Mouse (Mus musculus) myocyte (in vitro differentiated cells): ENCODE results near the gene Gdpd5. TPM values are rescaled to one million over a fixed set of nuclear protein-coding genes. Genes with fewer than 3 reads are reported as not detected.

Source experiments
- H3K27me3 ChIP-seq: one replicate; pipeline ENCODE4 v1.6.1; 2011; ENCODE audit not compliant: control insufficient read depth, insufficient read depth, insufficient read length
- H3K36me3 ChIP-seq: one replicate; pipeline ENCODE4 v1.6.1; 2011; ENCODE audit not compliant: control insufficient read depth, insufficient read depth
- H3K4me2 ChIP-seq: one replicate; pipeline ENCODE4 v1.6.1; 2011; ENCODE audit warnings: low read depth, control low read depth
- H3K4me3 ChIP-seq: one replicate; pipeline ENCODE4 v1.5.1; 2011; ENCODE audit warnings: mild to moderate bottlenecking, control low read depth, moderate library complexity
- H3K79me2 ChIP-seq: one replicate; pipeline ENCODE4 v1.6.1; 2011; ENCODE audit not compliant: control insufficient read depth, insufficient read depth
- H3ac ChIP-seq: one replicate; pipeline ENCODE4 v1.6.1; 2011; ENCODE audit not compliant: control insufficient read depth, insufficient read length
- CEBPB ChIP-seq: IDR thresholded peaks from 2 replicates; pipeline ENCODE4 v1.6.1; 2011; ENCODE audit warnings: mild to moderate bottlenecking, moderate library complexity; ENCODE audit not compliant: poor library complexity, insufficient read depth, severe bottlenecking
- E2F4 ChIP-seq: IDR thresholded peaks from one replicate; pipeline ENCODE4 v1.6.1; 2011; ENCODE audit warnings: mild to moderate bottlenecking, control low read depth, moderate library complexity; ENCODE audit not compliant: insufficient read depth
- MAX ChIP-seq: IDR thresholded peaks from one replicate; pipeline ENCODE4 v1.6.1; 2011; ENCODE audit warnings: low read depth, mild to moderate bottlenecking, control low read depth
- MYOD1 ChIP-seq, 3 experiments: IDR thresholded peaks; one replicate each; pipeline ENCODE4 v1.6.1; 2011; ENCODE audit warnings: control low read depth in 2 of 3, low read depth in 2 of 3, mild to moderate bottlenecking in 2 of 3, moderate library complexity in 1 of 3; ENCODE audit not compliant: insufficient read length in 2 of 3, control insufficient read depth in 1 of 3
- MYOG ChIP-seq, 3 experiments: IDR thresholded peaks; one replicate each; pipeline ENCODE4 v1.6.1; 2011; ENCODE audit warnings: control low read depth in 2 of 3, low read depth in 2 of 3, mild to moderate bottlenecking in 2 of 3; ENCODE audit not compliant: insufficient read length in 2 of 3, control insufficient read depth in 1 of 3, insufficient read depth in 1 of 3
- POLR2A ChIP-seq: IDR thresholded peaks from one replicate; pipeline ENCODE4 v1.6.1; 2011; ENCODE audit warnings: low read depth, mild to moderate bottlenecking, control low read depth, moderate library complexity; ENCODE audit not compliant: insufficient read length
- POLR2AphosphoS2 ChIP-seq: IDR thresholded peaks from one replicate; pipeline ENCODE4 v1.6.1; 2011; ENCODE audit warnings: low read depth, control low read depth; ENCODE audit not compliant: insufficient read length
- REST ChIP-seq: IDR thresholded peaks from one replicate; pipeline ENCODE4 v1.6.1; 2011; ENCODE audit warnings: mild to moderate bottlenecking, control low read depth, moderate library complexity; ENCODE audit not compliant: insufficient read depth, insufficient read length
- SRF ChIP-seq: IDR thresholded peaks from one replicate; pipeline ENCODE4 v1.6.1; 2011; ENCODE audit warnings: low read depth; ENCODE audit not compliant: control insufficient read depth, insufficient read length
- TCF12 ChIP-seq: IDR thresholded peaks from one replicate; pipeline ENCODE4 v1.6.1; 2011; ENCODE audit warnings: mild to moderate bottlenecking, control low read depth; ENCODE audit not compliant: poor library complexity, insufficient read depth, severe bottlenecking
- TCF3 ChIP-seq: IDR thresholded peaks from one replicate; pipeline ENCODE4 v1.6.1; 2011; ENCODE audit warnings: low read depth, control low read depth; ENCODE audit not compliant: insufficient read length
- USF1 ChIP-seq: IDR thresholded peaks from one replicate; pipeline ENCODE4 v1.6.1; 2011; ENCODE audit warnings: low read depth, mild to moderate bottlenecking, control low read depth, moderate library complexity
- polyA plus RNA-seq: library from polyadenylated mRNA; unstranded; fragments of >200 nt; fragmentation: generic; extraction: Trizol; gene quantifications from one replicate; pipeline ENCODE4 v1.2.1, GENCODE M21; 2012; ENCODE audit warnings: missing spikeins

Gdpd5 gene
- polyA plus RNA-seq, 1 experiment: 9.5 TPM

DNA sequence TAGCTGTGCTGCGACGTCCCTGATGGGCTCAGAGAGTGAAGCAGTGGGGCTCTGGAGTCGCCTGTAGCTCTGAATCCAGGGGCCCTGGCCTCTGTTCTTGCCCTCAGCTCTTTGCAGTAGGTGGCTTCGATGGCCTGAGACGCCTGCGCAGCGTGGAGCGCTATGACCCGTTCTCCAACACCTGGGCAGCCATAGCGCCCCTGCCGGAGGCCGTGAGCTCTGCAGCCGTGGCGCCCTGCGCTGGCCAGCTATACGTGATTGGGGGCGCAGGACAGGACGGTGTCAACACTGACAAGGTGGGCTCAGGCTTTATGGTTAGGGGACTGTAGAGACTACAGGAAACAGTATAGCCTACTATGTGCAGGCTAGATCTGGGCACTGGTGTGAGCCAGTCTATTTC, 90.4 kb downstream of the Gdpd5 start:
- no peak overlapping the region for H3ac ChIP-seq
- H3K36me3 ChIP-seq: no peaks in the 10 kb centered on the region
- no peak for TF ChIP-seq REST
- no peak for TF ChIP-seq USF1
- no peak for TF ChIP-seq MAX
- TF ChIP-seq SRF: no peak
- TF ChIP-seq CEBPB: no peak
- no peak for TF ChIP-seq POLR2AphosphoS2
- TF ChIP-seq TCF3: no peak
- no peak for TF ChIP-seq MYOG (IDR thresholded peaks at IDR 0.05; ENCODE audit: control insufficient read depth in 1 of 3, insufficient read depth in 1 of 3, insufficient read length in 2 of 3, low read depth in 2 of 3)
- TF ChIP-seq POLR2A: no peak
- no peak for TF ChIP-seq TCF12
- TF ChIP-seq MYOD1 (IDR thresholded peaks at IDR 0.05; ENCODE audit: control insufficient read depth in 1 of 3, insufficient read length in 2 of 3, low read depth in 2 of 3): no peak
- no peak for TF ChIP-seq E2F4
- no peaks in the 10 kb centered on the region for H3K27me3 ChIP-seq
- H3K4me3 ChIP-seq: no peak overlapping the region
- H3K79me2 ChIP-seq: no peaks in the 10 kb centered on the region
- no peak overlapping the region for H3K4me2 ChIP-seq

DNA sequence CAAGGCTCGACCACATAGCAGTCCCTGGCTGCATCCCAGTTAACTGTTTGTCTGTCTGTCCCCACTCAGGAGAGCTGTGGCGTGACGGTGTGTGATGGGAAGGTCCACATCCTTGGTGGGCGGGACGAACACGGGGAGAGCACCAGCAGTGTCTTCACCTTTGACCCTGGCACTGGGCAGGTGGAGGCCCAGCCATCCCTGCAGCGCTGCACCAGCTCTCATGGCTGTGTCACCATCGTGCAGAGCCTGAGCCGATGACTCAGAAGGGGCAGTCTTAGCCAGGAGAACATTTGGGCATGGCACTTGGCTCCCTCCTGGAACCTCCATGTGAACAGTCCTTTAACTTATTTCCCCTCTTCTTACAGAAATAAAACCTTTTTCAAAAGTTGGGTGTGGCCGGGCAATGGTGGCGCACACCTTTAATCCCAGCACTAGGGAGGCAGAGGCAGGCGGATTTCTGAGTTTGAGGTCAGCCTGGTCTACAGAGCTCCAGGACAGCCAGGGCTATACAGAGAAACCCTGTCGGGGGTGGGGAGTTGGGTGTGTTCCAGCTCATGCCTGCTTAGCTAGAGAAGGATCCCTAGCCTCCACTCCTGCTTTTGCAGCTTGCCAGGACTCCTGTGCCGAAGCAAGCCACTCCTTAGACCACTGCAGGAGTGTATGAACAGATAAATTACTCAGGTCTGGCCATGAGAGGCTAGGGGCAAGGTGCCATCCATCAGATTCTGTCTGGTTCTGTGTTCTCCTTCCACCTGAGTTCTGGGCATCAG, 92.6 kb downstream of the Gdpd5 start:
- Histone ChIP-seq H3K27me3 (no peaks in the 10 kb centered on the region), H3ac (no peak overlapping the region), H3K79me2 (no peaks in the 10 kb centered on the region), H3K4me2 (no peak overlapping the region), H3K4me3 (no peak overlapping the region), H3K36me3 (no peaks in the 10 kb centered on the region)
- TF ChIP-seq REST: no peak
- peak; percentile 76 for TF ChIP-seq POLR2AphosphoS2

DNA sequence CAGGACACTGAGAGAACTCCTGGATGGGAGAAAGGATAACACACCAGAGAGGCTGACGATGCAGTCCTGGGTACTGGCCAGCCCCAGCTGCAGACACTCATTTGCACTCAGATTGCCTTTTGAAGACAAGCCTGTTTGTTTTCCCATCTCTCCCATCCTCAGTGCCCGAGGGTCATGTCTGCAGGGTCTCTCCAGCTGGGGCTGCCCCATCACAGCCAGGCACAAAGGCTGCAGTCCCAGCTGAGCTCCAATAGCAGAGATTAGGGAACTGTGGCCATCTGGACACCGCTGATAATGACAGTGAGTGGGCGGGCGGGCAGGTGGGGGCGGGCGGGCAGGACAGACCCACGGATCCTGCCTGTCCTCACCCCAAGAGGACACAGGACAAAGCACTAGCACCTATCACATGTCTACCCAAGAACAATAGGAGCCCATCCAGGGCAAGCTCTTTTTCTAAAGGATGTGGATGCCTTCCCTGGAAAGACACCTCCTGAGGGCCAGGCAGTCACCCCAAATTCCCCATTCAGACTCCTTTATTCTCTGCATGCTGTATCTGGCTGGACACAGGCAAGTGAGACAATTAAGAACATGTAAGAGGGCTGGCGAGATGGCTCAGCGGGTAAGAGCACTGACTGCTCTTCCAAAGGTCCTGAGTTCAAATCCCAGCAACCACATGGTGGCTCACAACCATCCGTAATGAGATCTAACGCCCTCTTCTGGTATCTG, 93.8 kb downstream of the Gdpd5 start:
- TF ChIP-seq TCF12: no peak
- TF ChIP-seq MAX: no peak
- TF ChIP-seq REST: no peak
- no peak for TF ChIP-seq SRF
- no peak for TF ChIP-seq CEBPB
- no peak for TF ChIP-seq TCF3
- no peak for TF ChIP-seq MYOD1 (IDR thresholded peaks at IDR 0.05; ENCODE audit: control insufficient read depth in 1 of 3, insufficient read length in 2 of 3, low read depth in 2 of 3)
- H3K4me3 ChIP-seq: no peak overlapping the region
- no peaks in the 10 kb centered on the region for H3K36me3 ChIP-seq
- no peaks in the 10 kb centered on the region for H3K27me3 ChIP-seq
- H3K79me2 ChIP-seq: no peaks in the 10 kb centered on the region
- no peak overlapping the region for H3K4me2 ChIP-seq
- no peak overlapping the region for H3ac ChIP-seq

DNA sequence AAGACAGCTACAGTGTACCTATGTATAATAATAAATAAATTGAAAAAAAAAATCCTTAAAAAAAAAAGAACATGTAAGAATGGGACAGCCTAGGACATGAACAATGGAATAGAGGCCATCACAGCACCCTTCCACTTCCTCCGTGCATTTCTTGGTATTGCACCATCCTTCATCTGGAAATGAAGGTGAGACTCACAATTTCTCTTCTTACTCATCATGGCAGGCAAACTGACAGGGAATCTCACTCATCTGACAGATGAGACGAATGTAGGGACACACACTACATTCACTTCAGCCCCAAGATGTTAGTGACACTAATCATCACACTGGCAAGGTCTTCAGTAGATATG, 94.3 kb downstream of the Gdpd5 start:
- Histone ChIP-seq H3K4me3 (no peak overlapping the region), H3ac (no peak overlapping the region), H3K4me2 (no peak overlapping the region), H3K27me3 (no peaks in the 10 kb centered on the region), H3K79me2 (no peaks in the 10 kb centered on the region), H3K36me3 (no peaks in the 10 kb centered on the region)
- no peak for TF ChIP-seq MYOG (IDR thresholded peaks at IDR 0.05; ENCODE audit: control insufficient read depth in 1 of 3, insufficient read depth in 1 of 3, insufficient read length in 2 of 3, low read depth in 2 of 3)
- TF ChIP-seq CEBPB: peak; percentile 62

DNA sequence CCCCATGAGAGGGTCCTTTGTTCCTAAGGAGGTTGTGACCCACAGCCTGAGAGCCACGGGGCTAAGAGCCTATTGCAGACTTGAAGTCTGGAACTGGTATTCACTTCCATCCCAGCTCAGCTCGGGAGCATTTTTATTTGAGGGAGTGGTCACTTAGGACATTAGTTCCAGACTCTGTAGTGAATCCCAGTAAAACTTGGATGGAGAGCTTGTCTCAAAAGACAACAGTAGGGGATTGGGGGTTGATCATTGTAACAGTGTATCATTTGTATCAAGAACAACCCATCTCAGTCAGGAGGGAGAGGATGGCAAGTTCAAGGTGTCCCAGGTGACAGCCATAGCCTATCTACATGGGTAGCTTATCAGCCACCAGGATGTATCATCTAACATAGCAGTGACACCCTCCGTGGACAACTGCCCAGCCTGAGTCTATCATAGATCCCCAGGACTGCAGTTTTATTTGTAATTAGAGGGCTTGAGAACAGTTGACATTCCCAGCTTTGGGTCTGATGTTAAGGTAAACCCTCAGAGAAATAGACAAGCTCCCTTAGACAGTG, 95.4 kb downstream of the Gdpd5 start:
- Histone ChIP-seq H3ac (no peak overlapping the region), H3K27me3 (no peaks in the 10 kb centered on the region), H3K4me3 (no peak overlapping the region), H3K36me3 (no peaks in the 10 kb centered on the region), H3K4me2 (no peak overlapping the region), H3K79me2 (peaks cover 7% of the 10 kb centered on the region)
- TF ChIP-seq TCF12 (no peak), POLR2AphosphoS2 (peak; percentile 80)
